10 mouse cellular contexts compared by ENCODE assay signal in genomic region chr19:37090146-37091061, GRCm38 (mm10).
A peak's percentile ranks its signal among the peaks of the same experiment; 100 is the strongest.
DNase-seq lines count a peak whose midpoint lies in the region; ATAC-seq and TF ChIP-seq lines count a peak whose summit lies in the region.
"Had no signal": no experiment of that assay in that cellular context is flagged by ENCODE, and none has a peak within 500 bp of the region (broad histone marks: within the 10 kb centered on the region; RNA-seq: fewer than 3 reads in every experiment).

No protein-coding gene starts in this region.

- no peak overlapping the region for H3K4me2 ChIP-seq in hindbrain, embryonic 14.5 days (replicated peaks)
- H3K4me2 ChIP-seq in neural tube, embryonic 12.5 days (replicated peaks): no peak overlapping the region
- H3K4me2 ChIP-seq in liver, embryonic 11.5 days: no peak overlapping the region

- ATAC-seq in frontal cortex, adult (ENCODE audit: low TSS enrichment): peak; percentile 58
- peak; percentile 68; the same call in 1 of the 2 replicates for ATAC-seq in hindbrain, embryonic 14.5 days (ENCODE audit: low FRiP score)
- peak; percentile 58; the same call in 1 of the 2 replicates for ATAC-seq in neural tube, embryonic 12.5 days (ENCODE audit: low FRiP score, low read depth)
- ATAC-seq in liver, embryonic 11.5 days (replicated peaks; ENCODE audit: low FRiP score): no peak

- WGBS in hindbrain, embryonic 14.5 days: 15% methylated on average over 8 of the region's 8 CpGs
- WGBS in neural tube, embryonic 12.5 days: 18% methylated on average over 8 of the region's 8 CpGs
- WGBS in liver, embryonic 11.5 days: 67% methylated on average over 8 of the region's 8 CpGs

- TF ChIP-seq CTCF in gastrocnemius, adult 2 months (IDR thresholded peaks at IDR 0.05): no peak

- no peak overlapping the region for H3K4me3 ChIP-seq in hindbrain, embryonic 14.5 days (replicated peaks; ENCODE audit: low read length)
- H3K4me3 ChIP-seq in neural tube, embryonic 12.5 days: no peak overlapping the region
- no peak overlapping the region for H3K4me3 ChIP-seq in gastrocnemius, adult 2 months
- H3K4me3 ChIP-seq in liver, embryonic 11.5 days (ENCODE audit: low read depth, low read length): no peak overlapping the region
- H3K4me3 ChIP-seq: limb, embryonic 10.5 days had no signal

- no peaks in the 10 kb centered on the region for H3K9me3 ChIP-seq in hindbrain, embryonic 14.5 days (ENCODE audit: control insufficient read depth, low read length)
- no peaks in the 10 kb centered on the region for H3K9me3 ChIP-seq in neural tube, embryonic 12.5 days
- no peaks in the 10 kb centered on the region for H3K9me3 ChIP-seq in liver, embryonic 11.5 days (ENCODE audit: control insufficient read depth, low read length)
- H3K9me3 ChIP-seq: limb, embryonic 10.5 days had no signal

- intact Hi-C loops in gastrocnemius, adult 2 months (cut with DNase I): no loop called here

- DNase-seq in frontal cortex, postnatal 14 days (ENCODE audit: low spot score in 2 of 2): no peak
- peak; percentile 35 for DNase-seq in embryo, embryonic 10.5 days (ENCODE audit: low spot score)
- DNase-seq in hindbrain, embryonic 14.5 days (ENCODE audit: low spot score): peak; percentile 44
- DNase-seq in thymus, postnatal 14 days: no peak
- DNase-seq in gastrocnemius, adult 2 months: no peak
- no peak for DNase-seq in liver, embryonic 11.5 days (ENCODE audit: low spot score)
- DNase-seq: adrenal gland, postnatal 36 days had no signal

- peaks cover 14% of the 10 kb centered on the region; the same call in 1 of the 2 replicates for H3K4me1 ChIP-seq in hindbrain, embryonic 14.5 days (replicated peaks; ENCODE audit: control insufficient read depth, insufficient read depth, low read length)
- 0 out of 2 replicates have a peak, but pooled peaks cover 7% of the 10 kb centered on the region for H3K4me1 ChIP-seq in neural tube, embryonic 12.5 days
- H3K4me1 ChIP-seq in liver, embryonic 11.5 days (replicated peaks; ENCODE audit: control insufficient read depth, insufficient read depth, low read length): no peaks in the 10 kb centered on the region
- H3K4me1 ChIP-seq: limb, embryonic 10.5 days had no signal

- H3K27ac ChIP-seq in hindbrain, embryonic 14.5 days: peak overlapping the region; percentile 82
- no peak overlapping the region for H3K27ac ChIP-seq in neural tube, embryonic 12.5 days
- H3K27ac ChIP-seq in gastrocnemius, adult 2 months: no peak overlapping the region
- H3K27ac ChIP-seq in liver, embryonic 11.5 days (ENCODE audit: low read depth, low read length): no peak overlapping the region
- H3K27ac ChIP-seq: limb, embryonic 10.5 days had no signal

- no peaks in the 10 kb centered on the region for H3K27me3 ChIP-seq in hindbrain, embryonic 14.5 days (ENCODE audit: control insufficient read depth, insufficient read depth, low read length)
- H3K27me3 ChIP-seq in neural tube, embryonic 12.5 days (replicated peaks): no peaks in the 10 kb centered on the region
- no peaks in the 10 kb centered on the region; the same call in 1 of the 2 replicates for H3K27me3 ChIP-seq in liver, embryonic 11.5 days (replicated peaks; ENCODE audit: control insufficient read depth, insufficient read depth, low read length)

- H3K36me3 ChIP-seq in hindbrain, embryonic 14.5 days (replicated peaks; ENCODE audit: control insufficient read depth, insufficient read depth): peaks cover 12% of the 10 kb centered on the region
- H3K36me3 ChIP-seq in neural tube, embryonic 12.5 days: no peaks in the 10 kb centered on the region
- no peaks in the 10 kb centered on the region for H3K36me3 ChIP-seq in liver, embryonic 11.5 days (ENCODE audit: control insufficient read depth, insufficient read depth, low read length)
- H3K36me3 ChIP-seq: limb, embryonic 10.5 days had no signal

- peak overlapping the region; percentile 41 for H3K9ac ChIP-seq in hindbrain, embryonic 14.5 days
- H3K9ac ChIP-seq in neural tube, embryonic 12.5 days: no peak overlapping the region
- H3K9ac ChIP-seq in liver, embryonic 11.5 days (ENCODE audit: low read depth, low read length): no peak overlapping the region

Comparison
In these comparisons a context has a peak if more than half of its experiments do, and no peak if none do; other contexts are left out.
1. DNase-seq: peak in embryo, embryonic 10.5 days (single experiment) and hindbrain, embryonic 14.5 days (single experiment); none in frontal cortex, postnatal 14 days (0 of 2), thymus, postnatal 14 days (single experiment), gastrocnemius, adult 2 months (single experiment) and liver, embryonic 11.5 days (single experiment).